Mouse (Mus musculus): Measurements from ENCODE around the gene Chek2.

- TF ChIP-seq CTCF (IDR thresholded peaks at IDR 0.05; ENCODE audit: borderline replicate concordance, insufficient read depth, low read depth, low read length), result no peak
- TF ChIP-seq POLR2A (IDR thresholded peaks at IDR 0.05; ENCODE audit: borderline replicate concordance, insufficient read depth, low read length), result no peak
Measured at GRCm38 (mm10) chr5:110860445-110860844, 20.7 kb downstream of the Chek2 start.
